Mouse (Mus musculus) natural killer cell, adult 2 months (primary cell): Measurements from ENCODE around the gene Tmem169.
"Not testable (repeated sequence)": the region's sequence is repeated elsewhere in the genome, so short reads cannot be mapped to it uniquely, and the experiment has no call there.

Source experiments
- DNase-seq, 2 experiments: peaks; one replicate each; pipeline ENCODE4 v3.0.0; 2022; ENCODE audit warnings: low spot score in 2 of 2

Gene Tmem169

DNA sequence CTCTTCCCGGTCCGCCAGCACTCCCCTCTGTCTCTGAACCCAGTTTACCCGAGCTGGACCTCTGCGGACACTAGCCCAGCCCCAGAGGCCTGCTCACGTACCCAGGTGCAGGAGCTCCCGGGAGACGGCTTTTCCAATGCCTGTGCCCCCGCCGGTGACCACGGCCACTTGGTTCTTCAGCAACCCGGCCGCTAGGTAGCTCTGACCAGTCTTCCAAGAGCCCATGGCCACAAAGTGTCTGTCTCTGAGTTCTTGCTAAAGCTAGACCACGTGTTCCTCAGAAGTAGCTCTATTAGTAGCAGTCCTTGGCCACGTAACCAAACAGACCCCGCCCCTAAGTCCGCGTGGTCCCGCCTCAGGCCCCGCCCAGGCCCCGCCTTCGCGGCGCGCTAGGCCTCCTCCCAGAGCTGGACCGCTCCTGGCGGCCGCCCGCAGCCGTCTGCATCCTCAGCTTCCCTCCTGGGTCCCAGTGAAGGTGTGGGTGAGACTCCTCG, at the start of gene Tmem169, which contains the start of gene Pecr:
Tmem169 (plus strand) TSS at position 378 of the 494 bp plus-strand sequence.
Pecr (minus strand) TSS at position 323 of the 494 bp plus-strand sequence.
- peak; percentile 87 to 89 for DNase-seq

DNA sequence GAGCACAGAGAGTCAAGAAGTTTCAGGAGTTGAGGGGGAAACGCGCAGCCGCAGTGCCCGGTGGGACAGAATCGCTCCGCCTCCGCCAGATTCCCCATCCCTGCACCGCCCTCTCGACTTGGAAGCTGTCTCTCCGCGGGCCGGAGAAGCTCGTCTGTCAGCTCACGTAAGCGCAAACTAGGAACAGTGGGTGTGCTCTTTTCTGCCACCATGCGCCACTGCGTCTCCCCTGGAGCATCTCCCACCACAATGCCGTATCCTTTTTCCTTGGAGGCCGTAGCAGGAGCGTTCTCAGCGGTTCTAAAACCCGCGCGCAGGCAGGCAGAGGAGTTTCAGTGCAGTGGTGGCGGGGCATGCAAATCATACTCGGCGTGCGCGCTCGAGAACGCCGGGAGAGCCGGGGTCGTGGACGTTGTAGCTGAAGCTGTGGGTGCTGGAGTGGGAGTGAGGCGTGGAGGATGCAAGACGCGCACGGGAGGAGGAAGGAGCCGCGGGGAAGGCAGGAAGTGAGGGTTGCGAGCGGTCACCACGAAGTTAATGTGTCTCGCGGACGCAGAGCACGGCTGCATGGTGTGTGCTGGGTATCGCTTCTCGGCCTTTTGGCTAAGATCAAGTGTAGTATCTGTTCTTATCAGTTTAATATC, 47.7 kb upstream of the Tmem169 start:
- peak in 1 of 2 experiments; percentile 25 for DNase-seq

GRCm38 (mm10) chr1:72237007-72237775, 47.0 kb upstream of the Tmem169 start:
- DNase-seq: peak; percentile 37 to 38

DNA sequence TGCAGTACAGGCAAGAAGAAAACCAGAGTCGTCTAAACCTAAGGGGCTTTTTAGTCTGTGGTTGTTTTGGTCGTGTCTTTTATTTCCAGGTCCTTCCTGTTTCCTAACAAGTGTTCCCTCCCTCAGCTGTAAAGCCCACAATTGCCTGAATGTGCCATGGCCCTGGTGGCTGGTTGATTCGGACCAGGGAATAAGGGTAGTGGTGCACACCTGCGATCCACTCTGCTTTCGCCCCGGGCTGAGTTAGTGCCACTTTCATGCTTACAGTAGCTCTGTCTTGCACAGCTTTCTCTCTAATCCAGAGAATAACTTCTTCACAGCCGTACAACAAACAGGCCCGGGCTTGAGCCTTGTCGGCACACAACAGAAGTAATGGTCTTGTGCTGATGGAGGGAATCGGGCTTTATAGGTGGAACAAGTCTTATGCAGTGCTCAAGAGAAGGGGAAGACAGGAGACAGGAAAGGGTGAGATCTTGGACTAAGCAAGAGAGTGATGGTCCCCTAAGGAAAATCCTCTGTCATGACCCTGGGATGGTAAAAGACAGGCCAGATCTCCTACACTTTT, 46.1 kb upstream of the Tmem169 start:
- DNase-seq: no peak

- not testable (repeated sequence) for DNase-seq
Measured at GRCm38 (mm10) chr1:72239113-72239512, 45.1 kb upstream of the Tmem169 start.

DNA sequence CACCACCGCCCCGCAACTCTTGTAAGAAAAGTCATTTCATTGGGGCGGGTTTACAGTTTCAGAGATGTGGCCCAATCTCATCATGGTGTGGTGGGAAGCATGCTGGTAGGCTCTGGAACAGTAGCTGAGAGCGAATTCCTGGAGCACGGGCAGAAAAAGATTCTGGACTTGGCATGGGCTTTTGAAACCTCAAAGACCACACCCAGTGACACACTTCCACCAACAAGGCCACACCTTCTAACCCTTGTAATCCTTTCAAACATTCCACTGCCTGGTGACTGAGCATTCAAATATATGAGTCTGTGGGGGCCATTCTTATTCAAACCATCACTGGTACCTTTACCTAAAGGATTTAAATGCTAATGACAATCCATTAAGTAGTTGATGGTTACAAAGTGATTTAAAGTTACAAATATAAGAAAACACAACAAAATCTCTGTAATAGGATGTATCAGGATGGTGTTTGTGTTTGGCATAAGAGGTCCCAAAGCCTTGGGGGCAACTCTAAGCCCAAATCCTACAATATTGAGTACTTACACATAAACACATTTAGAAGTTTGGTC, 41.5 kb upstream of the Tmem169 start:
- no peak for DNase-seq

GRCm38 (mm10) chr1:72243656-72244316, 40.4 kb upstream of the Tmem169 start:
- DNase-seq: peak; percentile 96 to 97

GRCm38 (mm10) chr1:72244317-72245036, 39.7 kb upstream of the Tmem169 start:
- no peak for DNase-seq

DNA sequence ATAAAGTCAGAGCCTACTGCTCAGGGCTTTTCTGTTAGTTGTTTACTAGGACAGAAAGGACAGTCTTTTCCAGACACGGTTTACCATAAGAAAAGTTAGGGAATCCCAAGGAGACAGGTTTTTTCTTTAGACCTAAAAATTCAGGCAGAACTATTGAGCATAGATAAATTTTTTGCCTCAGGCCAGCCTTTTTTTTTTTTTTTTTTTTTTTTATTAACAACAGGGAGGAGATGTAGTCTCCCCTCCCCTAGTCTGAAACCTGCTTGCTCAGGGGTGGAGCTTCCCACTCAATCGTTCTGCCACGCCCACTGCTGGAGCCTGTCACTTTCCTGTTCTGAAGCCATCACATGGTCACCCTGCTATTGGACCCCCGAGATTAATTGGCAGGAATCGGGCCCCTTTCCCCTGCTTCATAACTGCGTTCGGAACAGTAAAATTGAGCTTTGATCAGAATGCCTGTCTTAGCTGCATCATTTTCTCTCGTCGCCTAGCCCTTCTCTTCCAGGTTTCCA, 35.9 kb upstream of the Tmem169 start:
- DNase-seq: not testable (repeated sequence)

DNA sequence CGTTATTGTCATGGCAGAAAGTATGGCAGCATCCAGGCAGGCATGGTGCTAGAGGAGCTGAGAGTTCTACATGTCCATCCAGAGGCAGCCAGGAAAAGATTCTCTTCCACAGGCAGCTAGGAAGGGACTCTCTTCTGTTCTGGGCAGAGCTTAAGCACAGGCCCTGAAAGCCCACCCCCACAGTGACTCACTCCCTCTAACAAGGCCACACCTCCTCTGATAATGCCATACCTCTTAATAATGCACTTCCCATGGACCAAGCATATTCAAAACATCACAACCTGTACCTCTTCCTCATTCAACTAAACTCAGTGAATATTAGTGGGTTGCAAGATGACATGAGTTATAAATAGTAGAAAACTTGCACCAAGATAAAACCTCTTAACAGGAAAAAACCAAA, 32.4 kb upstream of the Tmem169 start:
- no peak for DNase-seq

GRCm38 (mm10) chr1:72253881-72254491, 30.2 kb upstream of the Tmem169 start:
- no peak for DNase-seq

GRCm38 (mm10) chr1:72254545-72255061, 29.6 kb upstream of the Tmem169 start:
- DNase-seq: peak; percentile 71 to 81

DNA sequence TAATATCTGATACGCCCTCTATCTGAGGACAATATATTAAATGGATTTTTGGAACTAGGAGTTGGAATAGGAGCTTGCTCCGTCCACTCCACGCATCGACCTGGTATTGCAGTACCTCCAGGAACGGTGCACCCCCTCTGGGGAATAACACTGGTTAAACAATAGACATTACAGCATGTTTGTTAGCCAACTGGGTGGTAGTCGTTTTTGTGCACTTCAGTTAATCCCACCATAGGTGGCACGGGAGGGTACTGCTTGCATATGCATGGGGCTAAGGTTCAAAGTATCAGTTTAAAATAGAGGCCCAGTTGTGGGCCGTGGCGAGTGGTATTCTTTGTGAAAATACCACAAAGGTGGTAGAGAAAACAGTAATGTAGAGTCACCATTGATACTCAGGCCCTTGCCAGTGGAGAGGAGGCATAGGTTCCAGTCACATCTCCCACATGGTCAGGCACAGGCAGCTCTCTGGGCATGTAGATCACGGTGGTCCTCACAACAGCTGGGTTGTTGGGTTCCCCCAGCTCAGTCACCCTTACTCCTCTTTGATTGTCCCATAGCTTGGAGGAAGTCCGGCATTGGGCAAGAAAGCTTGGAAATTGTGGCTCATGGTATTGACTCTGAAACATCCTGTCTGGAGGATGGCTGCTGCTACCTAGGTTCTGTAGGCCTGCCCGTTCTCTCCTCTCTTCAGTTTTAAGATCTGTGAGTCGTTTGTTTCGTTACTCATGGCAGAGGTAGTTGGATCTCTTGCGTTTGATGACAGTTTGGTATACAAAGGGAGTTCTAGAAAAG, 28.9 kb upstream of the Tmem169 start:
- peak in 1 of 2 experiments; percentile 53 for DNase-seq

DNA sequence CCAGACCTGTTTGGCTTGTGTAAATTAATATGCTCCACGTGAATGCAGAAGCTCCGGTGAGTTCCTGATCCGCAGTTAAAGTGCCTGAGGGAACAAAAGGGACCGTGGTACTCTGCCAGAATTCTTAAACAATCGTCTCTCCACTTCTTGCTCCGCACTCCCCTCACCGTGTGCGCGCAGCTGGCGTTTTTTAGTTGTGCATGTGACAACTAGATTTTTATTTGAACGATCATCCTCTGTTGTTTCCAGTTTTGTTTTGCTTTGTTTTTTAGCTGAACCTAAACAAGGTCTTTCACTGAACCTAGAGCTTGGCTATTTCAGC, 28.4 kb upstream of the Tmem169 start:
- DNase-seq: no peak

DNA sequence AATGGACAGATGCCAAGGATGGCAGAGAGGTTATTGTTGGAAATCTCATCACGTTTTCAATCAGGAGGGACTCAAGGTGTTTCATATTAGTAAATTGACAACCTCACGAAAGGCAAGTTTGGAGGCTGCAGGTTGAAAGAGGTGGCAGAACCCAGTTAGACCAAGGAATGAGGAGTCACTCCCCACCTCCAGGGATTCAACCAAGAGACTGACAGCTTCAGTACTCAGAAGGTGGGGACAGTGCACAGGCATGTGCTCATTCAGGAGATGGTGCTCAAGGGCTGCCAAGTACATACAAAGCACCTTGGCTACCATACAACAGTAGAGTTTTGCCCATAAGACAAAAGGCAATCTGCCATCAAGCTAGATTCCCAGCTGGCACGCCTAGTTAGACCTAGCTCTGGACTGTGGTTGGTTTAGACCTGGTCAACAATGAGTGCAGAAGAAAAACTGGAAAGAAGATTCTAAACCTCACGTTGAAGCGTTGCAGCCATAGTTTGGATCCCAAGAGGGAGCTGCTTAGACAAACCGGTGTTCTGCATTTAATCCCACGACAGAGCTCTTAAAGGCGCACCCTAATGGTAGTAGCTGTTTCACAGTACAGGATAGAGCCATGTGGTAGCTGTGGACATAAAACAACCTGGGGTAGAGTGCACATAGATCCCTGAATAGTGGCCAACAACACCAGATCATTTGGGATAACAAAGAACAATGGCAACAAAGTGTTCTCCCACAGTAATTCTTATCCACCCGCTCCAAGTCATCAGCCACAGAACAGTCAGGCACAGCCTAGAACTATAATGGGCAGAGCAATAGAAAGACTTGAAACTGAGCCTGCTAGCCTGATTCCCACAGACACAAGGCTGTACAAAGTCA, 27.6 kb upstream of the Tmem169 start:
- DNase-seq: no peak

DNA sequence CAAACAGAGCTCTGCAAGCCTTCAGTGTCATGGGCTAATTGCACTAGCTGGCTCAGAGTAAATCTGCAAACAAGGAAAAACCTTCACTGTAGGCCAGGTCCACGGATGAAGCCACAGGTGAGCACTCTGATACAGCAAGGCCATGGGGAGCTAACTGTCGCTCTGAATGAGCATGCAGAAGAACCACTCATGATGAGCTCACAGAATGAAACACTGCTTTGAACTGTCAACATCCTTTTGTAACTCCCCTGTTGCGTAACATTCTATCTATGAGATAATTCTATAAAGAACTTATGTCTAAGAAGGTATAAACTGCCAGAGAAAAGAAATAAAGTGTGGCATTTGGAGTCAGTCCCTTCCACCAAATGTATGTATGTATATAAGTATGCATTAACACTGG, 21.1 kb upstream of the Tmem169 start:
- DNase-seq: no peak

DNA sequence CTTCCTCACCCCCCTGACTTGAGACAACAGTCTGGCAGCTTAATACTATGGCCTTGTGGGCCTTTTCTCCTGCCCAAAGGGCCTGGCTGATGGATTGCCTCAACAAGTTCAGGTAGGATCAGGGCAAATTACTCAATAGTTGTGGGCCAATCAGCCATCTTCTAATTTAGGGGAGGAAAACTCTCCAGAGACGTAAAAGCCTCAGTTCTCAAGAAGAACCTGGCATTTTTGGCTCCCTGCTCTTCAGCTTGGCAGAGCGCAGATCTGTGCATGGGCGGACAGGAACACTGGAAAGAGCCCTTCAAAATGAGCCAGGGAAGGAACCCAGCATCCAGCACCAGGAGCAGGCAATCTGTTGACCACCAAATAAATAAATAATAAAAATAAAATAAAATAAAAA, 6.1 kb upstream of the Tmem169 start:
- no peak for DNase-seq

GRCm38 (mm10) chr1:72282604-72283003, 1.6 kb upstream of the Tmem169 start:
- DNase-seq: no peak

DNA sequence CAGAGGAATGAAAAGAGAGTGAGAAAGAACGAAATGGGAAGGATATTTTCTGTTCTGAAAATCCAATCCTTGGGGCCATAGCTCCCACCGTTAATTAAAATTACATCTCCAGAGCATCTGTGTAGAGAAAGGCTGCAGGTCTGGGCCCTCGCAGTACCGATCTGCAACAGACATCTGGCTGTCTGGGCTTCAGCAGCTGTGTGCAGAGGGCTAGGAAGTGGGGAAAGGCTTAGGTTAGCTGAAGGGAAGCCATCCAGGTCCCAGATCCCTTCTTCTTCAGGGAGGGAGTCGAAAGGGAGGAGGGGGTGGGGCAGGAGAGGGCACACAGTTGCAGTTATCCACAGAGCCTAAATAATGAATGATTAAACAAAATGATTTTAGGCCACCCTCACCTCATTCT, 370 bp downstream of the Tmem169 start:
- no peak for DNase-seq
